Mouse (Mus musculus) left cerebral cortex, postnatal 4 days (tissue): ENCODE measurements around the gene Tpst2. TPM values are rescaled to one million over a fixed set of nuclear protein-coding genes. Genes with fewer than 3 reads are reported as not detected.

Source experiments
- DNase-seq: peaks from one replicate; pipeline ENCODE4 v3.0.0-alpha.2; 2022
- intact Hi-C: fragments of 180-260 bp; cut with DNase I; formaldehyde crosslinking; loops from one replicate; pipeline ENCODE4 v1.15.1; 2025
- total RNA-seq, 2 experiments: library from RNA; stranded (reverse); gene quantifications; 2 replicates each; pipeline ENCODE4 v1.2.3; 2021

The Tpst2 gene
- total RNA-seq, 2 experiments from 2014 or later = 25.5 to 28.8 TPM

DNA sequence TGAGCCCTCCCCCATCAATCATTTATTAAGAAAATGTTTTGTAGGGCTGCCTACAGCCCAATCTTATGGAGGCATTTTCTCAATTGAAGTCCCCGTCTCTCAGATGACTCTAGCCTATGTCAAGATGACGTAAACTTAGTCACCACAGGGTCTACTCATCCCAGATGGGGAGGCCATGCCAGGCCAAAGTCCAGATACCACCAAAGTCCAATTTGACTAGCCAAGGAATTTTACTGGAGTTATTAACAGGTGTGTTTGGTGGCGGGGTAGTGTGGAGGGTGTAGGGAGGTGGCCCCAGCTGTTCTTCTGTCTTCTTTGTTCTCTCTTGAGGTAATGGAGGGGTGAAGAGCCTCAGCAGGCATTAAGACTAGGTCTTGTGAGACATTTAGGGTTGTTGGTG is 83.6 kb downstream of the Tpst2 start:
- intact Hi-C loops = no loop called here
- no peak for DNase-seq

- intact Hi-C loops = no loop called here
- no peak for DNase-seq
These were observed 87.8 kb downstream of the Tpst2 start for GRCm38 (mm10) chr5:112364184-112364797.

Other genes with a start within 250 kb of the Tpst2 start
- gene Cryba4, start 24.2 kb upstream of the Tpst2 start, total RNA-seq = under 1 TPM; 0.50 to 0.54 TPM
- gene Crybb1, start 20.9 kb upstream of the Tpst2 start, total RNA-seq = 1 to 10 TPM; 3.5 to 5.6 TPM
- gene Tfip11, start 49.7 kb downstream of the Tpst2 start, total RNA-seq = 10 to 100 TPM; 33.2 to 34.9 TPM
- gene Srrd, start 66.3 kb downstream of the Tpst2 start, total RNA-seq = 10 to 100 TPM; 30.7 to 34.4 TPM
- gene Hps4, start 66.4 kb downstream of the Tpst2 start, total RNA-seq = 10 to 100 TPM; 32.6 to 32.8 TPM
- gene Gm6583, start 79.3 kb downstream of the Tpst2 start, total RNA-seq = not detected
- 100 to 1,000 TPM; 130 to 134 TPM for gene Asphd2, start 118.2 kb downstream of the Tpst2 start, total RNA-seq
- not detected for gene Gm6588, start 172.7 kb downstream of the Tpst2 start, total RNA-seq